Comparison of ENCODE assay signal across 21 mouse cellular contexts in the genomic region with DNA sequence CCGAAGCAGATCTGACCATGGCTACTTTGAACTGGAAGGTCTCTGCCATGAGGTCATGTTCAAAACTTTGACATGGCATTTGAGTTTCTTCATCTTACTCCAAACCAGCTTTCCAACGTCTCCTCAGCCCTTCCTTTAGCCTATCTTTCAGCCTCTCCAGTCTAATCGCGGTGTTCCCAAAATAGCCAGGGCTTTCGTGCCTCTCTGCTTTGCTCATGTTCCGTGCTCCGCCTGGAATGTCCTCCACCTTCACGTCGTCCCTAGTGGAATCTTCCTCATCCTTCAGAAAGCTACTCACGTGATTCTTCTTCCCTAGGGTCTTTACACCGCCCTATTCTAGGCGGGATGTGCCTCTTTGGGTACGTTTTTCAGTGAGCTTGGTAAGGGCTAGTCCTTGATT. TPM values are rescaled to one million over a fixed set of nuclear protein-coding genes. Genes with fewer than 3 reads are reported as not detected.
A peak's percentile ranks its signal among the peaks of the same experiment; 100 is the strongest.
DNase-seq lines count a peak whose midpoint lies in the region; ATAC-seq and TF ChIP-seq lines count a peak whose summit lies in the region.
"Had no signal": no experiment of that assay in that cellular context is flagged by ENCODE, and none has a peak within 500 bp of the region (broad histone marks: within the 10 kb centered on the region; RNA-seq: fewer than 3 reads in every experiment).

No protein-coding gene starts in this region.

- intact Hi-C loops in heart, adult 2 months (cut with DNase I): no loop called here
- intact Hi-C loops in heart, postnatal 36 days (cut with DNase I): no loop called here

- H3K4me1 ChIP-seq in heart, adult 2 months (ENCODE audit: control insufficient read depth, insufficient read depth, low read length): no peaks in the 10 kb centered on the region
- peaks cover 36% of the 10 kb centered on the region for H3K4me1 ChIP-seq in heart, embryonic 12.5 days (replicated peaks)
- peaks cover 20% of the 10 kb centered on the region for H3K4me1 ChIP-seq in heart, embryonic 16.5 days (ENCODE audit: control insufficient read depth, insufficient read depth, low read length)

- no peaks in the 10 kb centered on the region for H3K9me3 ChIP-seq in heart, embryonic 12.5 days (replicated peaks)
- H3K9me3 ChIP-seq in heart, embryonic 16.5 days (replicated peaks; ENCODE audit: control insufficient read depth, low read length): no peaks in the 10 kb centered on the region
- H3K9me3 ChIP-seq: embryonic facial prominence, embryonic 13.5 days; forebrain, embryonic 12.5 days; hindbrain, embryonic 13.5 days had no signal

- TF ChIP-seq EP300 in heart, adult 2 months (IDR thresholded peaks at IDR 0.05; ENCODE audit: insufficient read depth, low read depth, low read length): 0 out of 2 replicates have a peak, but pooled peaks have one; percentile 14

- no peak for TF ChIP-seq POLR2A in heart, adult 2 months (IDR thresholded peaks at IDR 0.05; ENCODE audit: insufficient read depth, low read depth, low read length)

- peak overlapping the region; percentile 78 for H3K27ac ChIP-seq in heart, adult 2 months
- peak overlapping the region; percentile 83 for H3K27ac ChIP-seq in heart, embryonic 12.5 days (ENCODE audit: poor library complexity, severe bottlenecking)
- H3K27ac ChIP-seq in heart, embryonic 16.5 days (ENCODE audit: low read length): peak overlapping the region; percentile 96
- H3K27ac ChIP-seq: embryonic facial prominence, embryonic 13.5 days; forebrain, embryonic 12.5 days; hindbrain, embryonic 13.5 days; hindbrain, postnatal 0 days had no signal

- H3K79me2 ChIP-seq in heart, adult 2 months (replicated peaks; ENCODE audit: control insufficient read depth, insufficient read depth, low read length): no peaks in the 10 kb centered on the region

- no peak overlapping the region for H3K4me3 ChIP-seq in heart, adult 2 months
- no peak overlapping the region for H3K4me3 ChIP-seq in heart, embryonic 12.5 days
- H3K4me3 ChIP-seq in heart, embryonic 16.5 days (ENCODE audit: low read length): no peak overlapping the region
- H3K4me3 ChIP-seq: embryonic facial prominence, embryonic 13.5 days; forebrain, embryonic 12.5 days; hindbrain, embryonic 13.5 days had no signal

- WGBS in heart, adult 2 months: 40% methylated on average over 13 of the region's 13 CpGs
- WGBS in heart, embryonic 12.5 days: 32% methylated on average over 13 of the region's 13 CpGs
- WGBS in heart, embryonic 16.5 days: 40% methylated on average over 13 of the region's 13 CpGs

- no peak for TF ChIP-seq CTCF in heart, adult 2 months (IDR thresholded peaks at IDR 0.05)

- H3K36me3 ChIP-seq in heart, adult 2 months (ENCODE audit: control insufficient read depth, insufficient read depth, low read length): no peaks in the 10 kb centered on the region
- H3K36me3 ChIP-seq in heart, embryonic 12.5 days: no peaks in the 10 kb centered on the region
- no peaks in the 10 kb centered on the region for H3K36me3 ChIP-seq in heart, embryonic 16.5 days (ENCODE audit: control insufficient read depth, insufficient read depth)
- H3K36me3 ChIP-seq: embryonic facial prominence, embryonic 13.5 days; forebrain, embryonic 12.5 days; hindbrain, embryonic 13.5 days had no signal

- peak; percentile 69 for ATAC-seq in heart, embryonic 12.5 days (ENCODE audit: insufficient number of reproducible peaks, low FRiP score)
- ATAC-seq in heart, embryonic 16.5 days (replicated peaks; ENCODE audit: extremely low read depth, insufficient read depth, low FRiP score): peak; percentile 83
- ATAC-seq: activated CD4-positive, CD25-positive, alpha-beta regulatory T cell, adult 4 months; forebrain, embryonic 16.5 days; hindbrain, postnatal 0 days; Patski had no signal

- peak in 1 of 2 experiments; percentile 45 for DNase-seq in heart, adult 2 months
- no peak for DNase-seq in heart, postnatal 36 days
- no peak for DNase-seq in lung, adult 18-20 months
- DNase-seq in adrenal gland, adult 8-10 months: no peak
- DNase-seq: adrenal gland, postnatal 25 days; cerebellum, adult 18-20 months; cerebellum, adult 9-11 months; cerebellum, postnatal 36 days; gastrocnemius, postnatal 14 days; kidney, adult 18-20 months had no signal

- H3K4me2 ChIP-seq in heart, embryonic 12.5 days: peak overlapping the region; percentile 25; the same call in 1 of the 2 replicates
- peak overlapping the region; percentile 41; the same call in 1 of the 2 replicates for H3K4me2 ChIP-seq in heart, embryonic 16.5 days (ENCODE audit: low read depth, low read length)
- H3K4me2 ChIP-seq: embryonic facial prominence, embryonic 13.5 days; forebrain, embryonic 12.5 days; hindbrain, embryonic 13.5 days had no signal

- no peak overlapping the region for H3K9ac ChIP-seq in heart, adult 2 months (ENCODE audit: low read depth, low read length)
- no peak overlapping the region for H3K9ac ChIP-seq in heart, embryonic 12.5 days
- no peak overlapping the region for H3K9ac ChIP-seq in heart, embryonic 16.5 days (ENCODE audit: low read length)
- H3K9ac ChIP-seq: embryonic facial prominence, embryonic 13.5 days; forebrain, embryonic 12.5 days; hindbrain, embryonic 13.5 days had no signal

- no peaks in the 10 kb centered on the region for H3K27me3 ChIP-seq in heart, adult 2 months (ENCODE audit: control insufficient read depth, insufficient read depth, low read length)
- H3K27me3 ChIP-seq in heart, embryonic 12.5 days (replicated peaks): no peaks in the 10 kb centered on the region
- H3K27me3 ChIP-seq in heart, embryonic 16.5 days (ENCODE audit: control insufficient read depth, insufficient read depth, low read length): no peaks in the 10 kb centered on the region
- H3K27me3 ChIP-seq: embryonic facial prominence, embryonic 13.5 days; forebrain, embryonic 12.5 days; Patski had no signal

RNA-seq across cellular contexts. Expression of gene Csrp3, which starts 5.7 kb away (rescaled TPM):
- 1,000 to 10,000 TPM; 1,931 to 2,301 TPM for total RNA-seq in heart, adult 2 months (2021)
- polyA plus RNA-seq in heart, adult 2 months (2012; rRNA removed): 773 and 781 TPM in 2 replicates
- 1,000 to 10,000 TPM; 2,107 to 2,284 TPM for total RNA-seq in heart, postnatal 36 days (2021)
- polyA plus RNA-seq in heart, embryonic 12.5 days (2016; fragmentation: Nextera tagmentation; extraction: Ambion mirVana): 1,088 and 1,135 TPM in 2 replicates
- 1,973 and 1,982 TPM in 2 replicates for polyA plus RNA-seq in heart, embryonic 16.5 days (2015; fragmentation: Nextera tagmentation; extraction: Ambion mirVana)
- not detected for total RNA-seq in adrenal gland, adult 8-10 months (2022)
- total RNA-seq: adrenal gland, postnatal 25 days; hindbrain, postnatal 0 days had no signal
- polyA plus RNA-seq: activated CD4-positive, CD25-positive, alpha-beta regulatory T cell, adult 4 months; forebrain, embryonic 16.5 days; frontal cortex, adult 2 months; hindbrain, postnatal 0 days; intestine, embryonic 14.5 days; Patski had no signal

RNA-seq across cellular contexts. Expression of gene E2f8, which starts 27.9 kb away (rescaled TPM):
- 1 to 10 TPM; 1.3 to 1.6 TPM for total RNA-seq in heart, adult 2 months (2021)
- 0.23 and 0.31 TPM in 2 replicates for polyA plus RNA-seq in heart, adult 2 months (2012; rRNA removed)
- total RNA-seq in heart, postnatal 36 days (2021): under 1 TPM; 0.68 to 0.92 TPM
- polyA plus RNA-seq in heart, embryonic 12.5 days (2016; fragmentation: Nextera tagmentation; extraction: Ambion mirVana): 23.0 and 24.3 TPM in 2 replicates
- 15.9 and 17.7 TPM in 2 replicates for polyA plus RNA-seq in heart, embryonic 16.5 days (2015; fragmentation: Nextera tagmentation; extraction: Ambion mirVana)
- 1 to 10 TPM in 3 of 4 experiments, under 1 TPM in 1; 0.17 to 1.5 (median 1.3) TPM for total RNA-seq in adrenal gland, adult 8-10 months (2022)

RNA-seq across cellular contexts. Expression of gene Nav2, which starts 55.0 kb away (rescaled TPM):
- total RNA-seq in heart, adult 2 months (2021): 10 to 100 TPM; 34.4 to 49.9 TPM
- 20.4 and 24.2 TPM in 2 replicates for polyA plus RNA-seq in heart, adult 2 months (2012; rRNA removed)
- 10 to 100 TPM; 42.4 to 52.9 TPM for total RNA-seq in heart, postnatal 36 days (2021)
- 28.1 and 34.6 TPM in 2 replicates for polyA plus RNA-seq in heart, embryonic 12.5 days (2016; fragmentation: Nextera tagmentation; extraction: Ambion mirVana)
- polyA plus RNA-seq in heart, embryonic 16.5 days (2015; fragmentation: Nextera tagmentation; extraction: Ambion mirVana): 33.9 and 34.2 TPM in 2 replicates
- total RNA-seq in adrenal gland, adult 8-10 months (2022): 10 to 100 TPM in 2 of 4 experiments, 1 to 10 TPM in 2; 5.1 to 13.7 (median 9.1) TPM

Comparison
In these comparisons a context has a peak if more than half of its experiments do, and no peak if none do; other contexts are left out.
1. RNA of gene Csrp3, which starts 5.7 kb away (total RNA-seq): 1,931 to 2,301 TPM in heart, adult 2 months and 2,107 to 2,284 TPM in heart, postnatal 36 days; not detected in adrenal gland, adult 8-10 months; every median in the first group is over 1,000 times any median in the second.
2. Peak in every context shown above with its lines, with median percentiles within 50 percentile points of each other: H3K27ac ChIP-seq.